Mouse (Mus musculus): ENCODE measurements around the gene Gm20388. TPM values are rescaled to one million over a fixed set of nuclear protein-coding genes. Genes with fewer than 3 reads are reported as not detected.

Gene Gm20388
- polyA plus RNA-seq, 1 experiment, result 59.3 TPM

GRCm38 (mm10) chr8:120260677-120261076 is 350.0 kb downstream of the Gm20388 start:
- TF ChIP-seq POLR2A (IDR thresholded peaks at IDR 0.05; ENCODE audit: borderline replicate concordance, extremely low read depth, insufficient read depth, insufficient read length, poor library complexity, severe bottlenecking), result no peak
- no peak for TF ChIP-seq CTCF (IDR thresholded peaks at IDR 0.05; ENCODE audit: borderline replicate concordance, extremely low read depth, insufficient read depth, insufficient read length)
- no peak for DNase-seq (ENCODE audit: low read depth)

- no peak for DNase-seq (ENCODE audit: low read depth)
- TF ChIP-seq POLR2A (IDR thresholded peaks at IDR 0.05; ENCODE audit: borderline replicate concordance, extremely low read depth, insufficient read depth, insufficient read length, poor library complexity, severe bottlenecking) (no peak), CTCF (IDR thresholded peaks at IDR 0.05; ENCODE audit: borderline replicate concordance, extremely low read depth, insufficient read depth, insufficient read length) (no peak)
Measured at GRCm38 (mm10) chr8:120261338-120262120, 350.9 kb downstream of the Gm20388 start.

- TF ChIP-seq CTCF (IDR thresholded peaks at IDR 0.05; ENCODE audit: borderline replicate concordance, extremely low read depth, insufficient read depth, insufficient read length) (no peak), POLR2A (IDR thresholded peaks at IDR 0.05; ENCODE audit: borderline replicate concordance, extremely low read depth, insufficient read depth, insufficient read length, poor library complexity, severe bottlenecking) (no peak)
- DNase-seq (ENCODE audit: low read depth), result no peak
Measured at GRCm38 (mm10) chr8:120263879-120264278, 353.2 kb downstream of the Gm20388 start.

- no peak for DNase-seq (ENCODE audit: low read depth)
- TF ChIP-seq POLR2A (IDR thresholded peaks at IDR 0.05; ENCODE audit: borderline replicate concordance, extremely low read depth, insufficient read depth, insufficient read length, poor library complexity, severe bottlenecking), result no peak
- no peak for TF ChIP-seq CTCF (IDR thresholded peaks at IDR 0.05; ENCODE audit: borderline replicate concordance, extremely low read depth, insufficient read depth, insufficient read length)
Measured at GRCm38 (mm10) chr8:120264388-120264943, 353.8 kb downstream of the Gm20388 start.

- peak; percentile 97 for DNase-seq (ENCODE audit: low read depth)
- TF ChIP-seq POLR2A (IDR thresholded peaks at IDR 0.05; ENCODE audit: borderline replicate concordance, extremely low read depth, insufficient read depth, insufficient read length, poor library complexity, severe bottlenecking), result no peak
- no peak for TF ChIP-seq CTCF (IDR thresholded peaks at IDR 0.05; ENCODE audit: borderline replicate concordance, extremely low read depth, insufficient read depth, insufficient read length)
Measured at GRCm38 (mm10) chr8:120264944-120265453, 354.4 kb downstream of the Gm20388 start.

GRCm38 (mm10) chr8:120265471-120265870 is 354.8 kb downstream of the Gm20388 start:
- DNase-seq (ENCODE audit: low read depth), result no peak
- TF ChIP-seq CTCF (IDR thresholded peaks at IDR 0.05; ENCODE audit: borderline replicate concordance, extremely low read depth, insufficient read depth, insufficient read length) (no peak), POLR2A (IDR thresholded peaks at IDR 0.05; ENCODE audit: borderline replicate concordance, extremely low read depth, insufficient read depth, insufficient read length, poor library complexity, severe bottlenecking) (no peak)

GRCm38 (mm10) chr8:120268541-120268980 is 357.9 kb downstream of the Gm20388 start:
- peak; percentile 73 for DNase-seq (ENCODE audit: low read depth)
- TF ChIP-seq CTCF (IDR thresholded peaks at IDR 0.05; ENCODE audit: borderline replicate concordance, extremely low read depth, insufficient read depth, insufficient read length) (no peak), POLR2A (IDR thresholded peaks at IDR 0.05; ENCODE audit: borderline replicate concordance, extremely low read depth, insufficient read depth, insufficient read length, poor library complexity, severe bottlenecking) (no peak)

- peak; percentile 82 for DNase-seq (ENCODE audit: low read depth)
- TF ChIP-seq CTCF (IDR thresholded peaks at IDR 0.05; ENCODE audit: borderline replicate concordance, extremely low read depth, insufficient read depth, insufficient read length) (no peak), POLR2A (IDR thresholded peaks at IDR 0.05; ENCODE audit: borderline replicate concordance, extremely low read depth, insufficient read depth, insufficient read length, poor library complexity, severe bottlenecking) (no peak)
Measured at GRCm38 (mm10) chr8:120270449-120270848, 359.8 kb downstream of the Gm20388 start.

GRCm38 (mm10) chr8:120273430-120273829 is 362.8 kb downstream of the Gm20388 start:
- TF ChIP-seq CTCF (IDR thresholded peaks at IDR 0.05; ENCODE audit: borderline replicate concordance, extremely low read depth, insufficient read depth, insufficient read length) (no peak), POLR2A (IDR thresholded peaks at IDR 0.05; ENCODE audit: borderline replicate concordance, extremely low read depth, insufficient read depth, insufficient read length, poor library complexity, severe bottlenecking) (no peak)

GRCm38 (mm10) chr8:120276051-120276890 is 365.6 kb downstream of the Gm20388 start:
- 0 out of 2 replicates have a peak, but pooled peaks have one; percentile 28 for TF ChIP-seq POLR2A (IDR thresholded peaks at IDR 0.05; ENCODE audit: borderline replicate concordance, extremely low read depth, insufficient read depth, insufficient read length, poor library complexity, severe bottlenecking)
- TF ChIP-seq CTCF (IDR thresholded peaks at IDR 0.05; ENCODE audit: borderline replicate concordance, extremely low read depth, insufficient read depth, insufficient read length), result no peak
- peak; percentile 90 for DNase-seq (ENCODE audit: low read depth)

More at GRCm38 (mm10) chr8:120273430-120273829, 362.8 kb downstream of the Gm20388 start:
- DNase-seq (ENCODE audit: low read depth), result no peak

All from brain, embryonic 14.5 days (tissue).